Mouse (Mus musculus) midbrain, postnatal 0 days (tissue): Measurements from ENCODE around the gene Camkv. TPM values are rescaled to one million over a fixed set of nuclear protein-coding genes. Genes with fewer than 3 reads are reported as not detected.

Experiments used
- ATAC-seq: fragments of 200-750 bp; cut with Nextera tagmentation; 2 replicates; pipeline ENCODE4 v1.8.0; 2017; ENCODE audit warnings: moderate number of reproducible peaks, mild to moderate bottlenecking, moderate TSS enrichment, moderate library complexity; ENCODE audit not compliant: low FRiP score
- DNase-seq: peaks from one replicate; pipeline ENCODE4 v3.0.0-alpha.2; 2015; ENCODE audit warnings: low spot score
- H3K27ac ChIP-seq: fragments of 300-500 bp; sonication (generic); 2 replicates; pipeline ENCODE4 v1.5.1; 2014; ENCODE audit warnings: low read depth, mild to moderate bottlenecking, low read length, mixed read lengths
- H3K27me3 ChIP-seq: fragments of 300-500 bp; sonication (generic); 2 replicates; pipeline ENCODE4 v1.6.1; 2014; ENCODE audit warnings: low read length, control low read depth, mixed read lengths; ENCODE audit not compliant: insufficient read depth
- H3K36me3 ChIP-seq: fragments of 300-500 bp; sonication (generic); 2 replicates; pipeline ENCODE4 v1.6.1; 2014; ENCODE audit warnings: low read length, control low read depth, mixed read lengths; ENCODE audit not compliant: insufficient read depth
- H3K4me1 ChIP-seq: fragments of 300-500 bp; sonication (generic); 2 replicates; pipeline ENCODE4 v1.6.1; 2014; ENCODE audit warnings: mild to moderate bottlenecking, control low read depth, antibody characterized with exemption, low read length, mixed read lengths; ENCODE audit not compliant: insufficient read depth
- H3K4me2 ChIP-seq: fragments of 300-500 bp; sonication (generic); 2 replicates; pipeline ENCODE4 v1.6.1; 2014; ENCODE audit warnings: low read depth, mild to moderate bottlenecking, low read length, mixed read lengths; ENCODE audit not compliant: poor library complexity, severe bottlenecking
- H3K4me3 ChIP-seq: fragments of 300-500 bp; sonication (generic); 2 replicates; pipeline ENCODE4 v1.5.1; 2014; ENCODE audit warnings: low read depth, mild to moderate bottlenecking, low read length, moderate library complexity
- H3K9ac ChIP-seq: fragments of 300-500 bp; sonication (generic); replicated peaks from 2 replicates; pipeline ENCODE4 v1.6.1; 2014; ENCODE audit warnings: mild to moderate bottlenecking, low read length, moderate library complexity, mixed read lengths; ENCODE audit not compliant: poor library complexity, severe bottlenecking
- H3K9me3 ChIP-seq: fragments of 300-500 bp; sonication (generic); 2 replicates; pipeline ENCODE4 v1.6.1; 2016; ENCODE audit warnings: low read length, control low read depth
- CTCF ChIP-seq: IDR thresholded peaks from 2 replicates; pipeline ENCODE4 v1.5.1; 2016; ENCODE audit warnings: antibody characterized with exemption, mild to moderate bottlenecking
- WGBS: fragments of 180-500 bp; shearing (Covaris S2); extraction: QIAGEN DNeasy Blood & Tissue Kit; methylation state at CpG from one replicate; pipeline ENCODE4 v1.1.7; 2014; 5-methylcytosine and 5-hydroxymethylcytosine counted together
- polyA plus RNA-seq: library from polyadenylated mRNA; unstranded; fragments of >200 nt; fragmentation: Nextera tagmentation; extraction: Ambion mirVana; gene quantifications from 2 replicates; pipeline ENCODE4 v1.2.1, GENCODE M21; 2015
- total RNA-seq: library from RNA; depleted of rRNA; stranded (reverse); fragments of >200 nt; gene quantifications from 2 replicates; pipeline ENCODE4 v1.2.3, GENCODE M21; 2014

Camkv gene
- total and polyA plus RNA-seq, 2 experiments from 2014 or later, result 133 to 136 TPM

- Histone ChIP-seq H3K9ac (no peak overlapping the region), H3K27me3 (no peaks in the 10 kb centered on the region), H3K4me3 (no peak overlapping the region), H3K4me2 (no peak overlapping the region), H3K36me3 (no peaks in the 10 kb centered on the region), H3K9me3 (no peaks in the 10 kb centered on the region), H3K27ac (peak overlapping the region; percentile 62), H3K4me1 (peaks cover 14% of the 10 kb centered on the region; the same call in 1 of the 2 replicates)
- 19% methylated on average over 13 of the region's 13 CpGs for whole genome bisulfite sequencing
- DNase-seq (peak; percentile 71), ATAC-seq (peak; percentile 64; the same call in 1 of the 2 replicates)
- no peak for TF ChIP-seq CTCF
Observed at GRCm38 (mm10) chr9:107917895-107918608, 17.4 kb upstream of the Camkv start.

GRCm38 (mm10) chr9:107918884-107919283 lies 16.6 kb upstream of the Camkv start:
- ATAC-seq (no peak), DNase-seq (no peak)
- no peak overlapping the region for H3K4me2 ChIP-seq
- no peak for TF ChIP-seq CTCF
- peak overlapping the region; percentile 59; the same call in 1 of the 2 replicates for H3K27ac ChIP-seq
- H3K4me3 ChIP-seq, result no peak overlapping the region
- 80% methylated on average over 6 of the region's 6 CpGs for WGBS
- no peaks in the 10 kb centered on the region for H3K27me3 ChIP-seq
- no peaks in the 10 kb centered on the region for H3K36me3 ChIP-seq
- H3K9me3 ChIP-seq, result no peaks in the 10 kb centered on the region
- H3K9ac ChIP-seq, result no peak overlapping the region
- H3K4me1 ChIP-seq, result peaks cover 19% of the 10 kb centered on the region; the same call in 1 of the 2 replicates

DNA sequence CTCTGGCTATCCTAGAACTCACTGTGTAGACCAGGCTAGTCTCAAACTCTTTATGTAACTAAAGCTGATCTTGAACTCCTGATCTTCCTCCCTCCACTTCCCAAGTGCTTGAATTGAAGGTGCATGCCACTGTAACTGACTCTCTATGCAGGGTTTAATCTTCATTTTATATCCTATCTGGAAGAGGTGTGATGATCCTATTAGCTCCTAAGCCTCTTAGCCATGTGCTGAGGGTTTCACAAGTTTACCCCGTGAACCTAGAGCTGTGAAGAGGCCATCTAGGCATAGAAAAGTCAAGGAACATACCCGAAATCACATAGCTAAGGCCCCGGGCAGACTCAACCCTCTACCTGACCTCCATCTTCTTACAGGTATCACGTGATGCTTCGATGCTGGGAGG lies 16.0 kb upstream of the Camkv start:
- Histone ChIP-seq H3K36me3 (no peaks in the 10 kb centered on the region), H3K9ac (no peak overlapping the region), H3K4me3 (no peak overlapping the region), H3K4me2 (no peak overlapping the region), H3K9me3 (no peaks in the 10 kb centered on the region), H3K27me3 (no peaks in the 10 kb centered on the region), H3K27ac (no peak overlapping the region), H3K4me1 (peaks cover 19% of the 10 kb centered on the region; the same call in 1 of the 2 replicates)
- 73% methylated on average over 5 of the region's 5 CpGs for WGBS
- no peak for TF ChIP-seq CTCF
- ATAC-seq, result no peak
- DNase-seq, result no peak

- no peak for DNase-seq
- Histone ChIP-seq H3K27ac (0 out of 2 replicates have a peak overlapping the region, but pooled peaks have one; percentile 12), H3K27me3 (no peaks in the 10 kb centered on the region), H3K4me1 (peaks cover 21% of the 10 kb centered on the region; the same call in 1 of the 2 replicates), H3K4me2 (no peak overlapping the region), H3K4me3 (no peak overlapping the region), H3K9ac (no peak overlapping the region), H3K9me3 (no peaks in the 10 kb centered on the region), H3K36me3 (no peaks in the 10 kb centered on the region)
- peak; percentile 52 for TF ChIP-seq CTCF
- WGBS, result 26% methylated on average over 7 of the region's 7 CpGs
- ATAC-seq, result no peak
Observed at GRCm38 (mm10) chr9:107923021-107923420, 12.5 kb upstream of the Camkv start.

- H3K4me1 ChIP-seq, result 0 out of 2 replicates have a peak, but pooled peaks cover 14% of the 10 kb centered on the region
- ATAC-seq, result no peak
- H3K9me3 ChIP-seq, result no peaks in the 10 kb centered on the region
- H3K27me3 ChIP-seq, result no peaks in the 10 kb centered on the region
- H3K9ac ChIP-seq, result no peak overlapping the region
- H3K36me3 ChIP-seq, result no peaks in the 10 kb centered on the region
- WGBS, result 44% methylated on average over 6 of the region's 6 CpGs
- H3K27ac ChIP-seq, result peak overlapping the region; percentile 12
- H3K4me3 ChIP-seq, result no peak overlapping the region
- H3K4me2 ChIP-seq, result no peak overlapping the region
- TF ChIP-seq CTCF, result no peak
- DNase-seq, result no peak
Observed at GRCm38 (mm10) chr9:107923956-107924355, 11.5 kb upstream of the Camkv start.

DNA sequence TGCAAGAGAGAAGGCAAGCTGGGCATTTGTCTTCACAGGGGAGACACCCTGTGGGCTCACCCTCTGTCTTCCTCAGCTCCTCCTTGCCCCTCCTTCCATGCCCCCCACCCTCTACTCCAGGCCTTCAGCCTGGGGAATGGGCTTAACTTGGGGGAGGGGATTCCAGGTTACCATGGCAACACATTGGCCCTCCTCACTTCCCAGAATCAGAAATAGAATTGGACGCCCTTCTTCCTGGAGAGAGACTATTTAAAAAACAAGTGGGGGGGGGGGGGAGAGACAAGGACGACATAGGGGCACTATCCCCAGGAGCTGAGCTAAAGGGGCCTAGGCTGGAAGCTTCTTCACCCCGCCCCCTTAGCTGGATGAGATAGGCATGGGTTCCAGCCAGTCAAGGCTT lies 10.2 kb upstream of the Camkv start:
- no peaks in the 10 kb centered on the region for H3K36me3 ChIP-seq
- H3K4me3 ChIP-seq, result no peak overlapping the region
- TF ChIP-seq CTCF, result no peak
- no peak for DNase-seq
- H3K9ac ChIP-seq, result no peak overlapping the region
- no peaks in the 10 kb centered on the region for H3K27me3 ChIP-seq
- H3K27ac ChIP-seq, result peak overlapping the region; percentile 12; the same call in 1 of the 2 replicates
- 0 out of 2 replicates have a peak, but pooled peaks cover 14% of the 10 kb centered on the region for H3K4me1 ChIP-seq
- H3K4me2 ChIP-seq, result no peak overlapping the region
- no peaks in the 10 kb centered on the region for H3K9me3 ChIP-seq
- ATAC-seq, result no peak
- WGBS, result 15% methylated on average over 3 of the region's 3 CpGs
